Mouse (Mus musculus): ENCODE measurements around the gene Bcl2a1b. TPM values are rescaled to one million over a fixed set of nuclear protein-coding genes. Genes with fewer than 3 reads are reported as not detected.
"Not testable (repeated sequence)": the region's sequence is repeated elsewhere in the genome, so short reads cannot be mapped to it uniquely, and the experiment has no call there.

Bcl2a1b gene
- polyA plus RNA-seq (2015; fragmentation: Nextera tagmentation; extraction: Ambion mirVana), result 0.73 and 0.99 TPM in 2 replicates

GRCm38 (mm10) chr9:89198969-89199416 is at the start of gene Bcl2a1b, which contains the start of gene Gm29094:
Gene Bcl2a1b, plus strand, starts transcription at chr9:89199209.
Gene Gm29094, plus strand, starts transcription at chr9:89199379.
- not testable (repeated sequence) for H3K27ac ChIP-seq, ATAC-seq
- WGBS, result 93% methylated on average over 5 of the region's 5 CpGs

GRCm38 (mm10) chr9:89172539-89172938 is 26.5 kb upstream of the Bcl2a1b start:
- not testable (repeated sequence) for H3K4me2 ChIP-seq (replicated peaks); H3K27me3 ChIP-seq; H3K4me1 ChIP-seq (replicated peaks); H3K9me3 ChIP-seq; ATAC-seq; H3K9ac ChIP-seq (replicated peaks); H3K4me3 ChIP-seq (replicated peaks); H3K36me3 ChIP-seq; H3K27ac ChIP-seq

More at GRCm38 (mm10) chr9:89198969-89199416, at the start of gene Bcl2a1b, which contains the start of gene Gm29094:
- not testable (repeated sequence) for H3K4me1 ChIP-seq (replicated peaks); H3K27me3 ChIP-seq; H3K9ac ChIP-seq (replicated peaks); H3K36me3 ChIP-seq; H3K9me3 ChIP-seq; H3K4me3 ChIP-seq (replicated peaks); H3K4me2 ChIP-seq (replicated peaks)

GRCm38 (mm10) chr9:89178833-89179232 is 20.2 kb upstream of the Bcl2a1b start:
- H3K27me3 ChIP-seq; H3K4me1 ChIP-seq (replicated peaks); H3K4me3 ChIP-seq (replicated peaks); ATAC-seq; H3K9ac ChIP-seq (replicated peaks); H3K4me2 ChIP-seq (replicated peaks); H3K9me3 ChIP-seq; H3K36me3 ChIP-seq; H3K27ac ChIP-seq: not testable (repeated sequence)
- 38% methylated on average over 2 of the region's 3 CpGs for WGBS

- H3K4me1 ChIP-seq (replicated peaks); H3K9me3 ChIP-seq; H3K9ac ChIP-seq (replicated peaks); H3K4me2 ChIP-seq (replicated peaks); H3K36me3 ChIP-seq; H3K27me3 ChIP-seq; H3K27ac ChIP-seq; H3K4me3 ChIP-seq (replicated peaks); ATAC-seq: not testable (repeated sequence)
- WGBS, result 83% methylated on average over 3 of the region's 4 CpGs
These were observed 19.5 kb upstream of the Bcl2a1b start for GRCm38 (mm10) chr9:89179469-89179868.

GRCm38 (mm10) chr9:89187006-89187405 is 12.0 kb upstream of the Bcl2a1b start:
- H3K4me1 ChIP-seq (replicated peaks); H3K27ac ChIP-seq; H3K36me3 ChIP-seq; H3K9me3 ChIP-seq; H3K4me3 ChIP-seq (replicated peaks); H3K27me3 ChIP-seq; ATAC-seq; H3K4me2 ChIP-seq (replicated peaks); H3K9ac ChIP-seq (replicated peaks): not testable (repeated sequence)
- WGBS, result 84% methylated on average over 15 of the region's 15 CpGs

GRCm38 (mm10) chr9:89195483-89195882 is 3.5 kb upstream of the Bcl2a1b start:
- H3K9ac ChIP-seq (replicated peaks); H3K27me3 ChIP-seq; H3K36me3 ChIP-seq; H3K4me3 ChIP-seq (replicated peaks); H3K4me1 ChIP-seq (replicated peaks); H3K9me3 ChIP-seq; H3K27ac ChIP-seq; H3K4me2 ChIP-seq (replicated peaks); ATAC-seq: not testable (repeated sequence)

GRCm38 (mm10) chr9:89197509-89197908 is 1.5 kb upstream of the Bcl2a1b start:
- H3K27me3 ChIP-seq; H3K9me3 ChIP-seq; H3K27ac ChIP-seq; H3K4me1 ChIP-seq (replicated peaks); H3K9ac ChIP-seq (replicated peaks); H3K4me3 ChIP-seq (replicated peaks); H3K4me2 ChIP-seq (replicated peaks); ATAC-seq; H3K36me3 ChIP-seq: not testable (repeated sequence)
- 79% methylated on average over 1 of the region's 1 CpGs for WGBS

- not testable (repeated sequence) for ATAC-seq; H3K36me3 ChIP-seq; H3K27me3 ChIP-seq; H3K4me1 ChIP-seq (replicated peaks); H3K9me3 ChIP-seq; H3K9ac ChIP-seq (replicated peaks); H3K4me2 ChIP-seq (replicated peaks); H3K27ac ChIP-seq; H3K4me3 ChIP-seq (replicated peaks)
- 82% methylated on average over 3 of the region's 3 CpGs for WGBS
These were observed 660 bp upstream of the Bcl2a1b start for GRCm38 (mm10) chr9:89198349-89198748.

GRCm38 (mm10) chr9:89202256-89202655 is 3.2 kb downstream of the Bcl2a1b start:
- H3K27me3 ChIP-seq; H3K4me1 ChIP-seq (replicated peaks); H3K9ac ChIP-seq (replicated peaks); H3K27ac ChIP-seq; H3K4me3 ChIP-seq (replicated peaks); H3K9me3 ChIP-seq; H3K4me2 ChIP-seq (replicated peaks); H3K36me3 ChIP-seq; ATAC-seq: not testable (repeated sequence)

- H3K4me2 ChIP-seq (replicated peaks); H3K9ac ChIP-seq (replicated peaks); H3K4me1 ChIP-seq (replicated peaks); H3K4me3 ChIP-seq (replicated peaks); ATAC-seq; H3K27ac ChIP-seq; H3K27me3 ChIP-seq; H3K36me3 ChIP-seq; H3K9me3 ChIP-seq: not testable (repeated sequence)
- WGBS, result 100% methylated on average over 1 of the region's 1 CpGs
These were observed 9.9 kb downstream of the Bcl2a1b start for GRCm38 (mm10) chr9:89208939-89209338.

GRCm38 (mm10) chr9:89210353-89211064 is 11.5 kb downstream of the Bcl2a1b start, which contains the start of gene Mthfs:
Gene Mthfs, plus strand, starts transcription at chr9:89210676.
- Histone ChIP-seq H3K4me3 (replicated peaks) (peak within 1 kb of the TSS; percentile 31), H3K27ac (peak within 1 kb of the TSS; percentile 86), H3K9ac (replicated peaks) (peak within 1 kb of the TSS; percentile 53; the same call in 1 of the 2 replicates), H3K4me2 (replicated peaks) (peak within 1 kb of the TSS; percentile 50)
- not testable (repeated sequence) for H3K27me3 ChIP-seq; H3K9me3 ChIP-seq; H3K4me1 ChIP-seq (replicated peaks); H3K36me3 ChIP-seq
- peak; percentile 73 for ATAC-seq
- 28% methylated on average over 9 of the region's 12 CpGs for WGBS

- WGBS, result 4% methylated on average over 18 of the region's 44 CpGs
- not testable (repeated sequence) for H3K9me3 ChIP-seq; H3K4me1 ChIP-seq (replicated peaks); H3K27me3 ChIP-seq; H3K9ac ChIP-seq (replicated peaks); H3K36me3 ChIP-seq; H3K27ac ChIP-seq
- ATAC-seq, result peak; percentile 97
- H3K4me2 ChIP-seq (replicated peaks), result peak overlapping the region; percentile 39
- H3K4me3 ChIP-seq (replicated peaks), result peak overlapping the region; percentile 31
These were observed 12.3 kb downstream of the Bcl2a1b start for GRCm38 (mm10) chr9:89211065-89211858.
